Mouse (Mus musculus) myocyte (in vitro differentiated cells): ENCODE measurements around the gene Ttc28.

Experiments used
- CEBPB ChIP-seq: IDR thresholded peaks from 2 replicates; pipeline ENCODE4 v1.6.1; 2011; ENCODE audit warnings: mild to moderate bottlenecking, moderate library complexity; ENCODE audit not compliant: poor library complexity, insufficient read depth, severe bottlenecking
- E2F4 ChIP-seq: IDR thresholded peaks from one replicate; pipeline ENCODE4 v1.6.1; 2011; ENCODE audit warnings: mild to moderate bottlenecking, control low read depth, moderate library complexity; ENCODE audit not compliant: insufficient read depth
- MAX ChIP-seq: IDR thresholded peaks from one replicate; pipeline ENCODE4 v1.6.1; 2011; ENCODE audit warnings: low read depth, mild to moderate bottlenecking, control low read depth
- MYOD1 ChIP-seq, 3 experiments: IDR thresholded peaks; one replicate each; pipeline ENCODE4 v1.6.1; 2011; ENCODE audit warnings: control low read depth in 2 of 3, low read depth in 2 of 3, mild to moderate bottlenecking in 2 of 3, moderate library complexity in 1 of 3; ENCODE audit not compliant: insufficient read length in 2 of 3, control insufficient read depth in 1 of 3
- MYOG ChIP-seq, 3 experiments: IDR thresholded peaks; one replicate each; pipeline ENCODE4 v1.6.1; 2011; ENCODE audit warnings: control low read depth in 2 of 3, low read depth in 2 of 3, mild to moderate bottlenecking in 2 of 3; ENCODE audit not compliant: insufficient read length in 2 of 3, control insufficient read depth in 1 of 3, insufficient read depth in 1 of 3
- POLR2A ChIP-seq: IDR thresholded peaks from one replicate; pipeline ENCODE4 v1.6.1; 2011; ENCODE audit warnings: low read depth, mild to moderate bottlenecking, control low read depth, moderate library complexity; ENCODE audit not compliant: insufficient read length
- POLR2AphosphoS2 ChIP-seq: IDR thresholded peaks from one replicate; pipeline ENCODE4 v1.6.1; 2011; ENCODE audit warnings: low read depth, control low read depth; ENCODE audit not compliant: insufficient read length
- REST ChIP-seq: IDR thresholded peaks from one replicate; pipeline ENCODE4 v1.6.1; 2011; ENCODE audit warnings: mild to moderate bottlenecking, control low read depth, moderate library complexity; ENCODE audit not compliant: insufficient read depth, insufficient read length
- SRF ChIP-seq: IDR thresholded peaks from one replicate; pipeline ENCODE4 v1.6.1; 2011; ENCODE audit warnings: low read depth; ENCODE audit not compliant: control insufficient read depth, insufficient read length
- TCF12 ChIP-seq: IDR thresholded peaks from one replicate; pipeline ENCODE4 v1.6.1; 2011; ENCODE audit warnings: mild to moderate bottlenecking, control low read depth; ENCODE audit not compliant: poor library complexity, insufficient read depth, severe bottlenecking
- TCF3 ChIP-seq: IDR thresholded peaks from one replicate; pipeline ENCODE4 v1.6.1; 2011; ENCODE audit warnings: low read depth, control low read depth; ENCODE audit not compliant: insufficient read length
- USF1 ChIP-seq: IDR thresholded peaks from one replicate; pipeline ENCODE4 v1.6.1; 2011; ENCODE audit warnings: low read depth, mild to moderate bottlenecking, control low read depth, moderate library complexity

GRCm38 (mm10) chr5:111227850-111228249, 348.2 kb downstream of the Ttc28 start:
- TF ChIP-seq POLR2A (no peak), MAX (no peak), USF1 (no peak), TCF12 (no peak), POLR2AphosphoS2 (no peak), REST (no peak), E2F4 (no peak), SRF (no peak), MYOG (IDR thresholded peaks at IDR 0.05; ENCODE audit: control insufficient read depth in 1 of 3, insufficient read depth in 1 of 3, insufficient read length in 2 of 3, low read depth in 2 of 3) (no peak), TCF3 (no peak), CEBPB (no peak), MYOD1 (IDR thresholded peaks at IDR 0.05; ENCODE audit: control insufficient read depth in 1 of 3, insufficient read length in 2 of 3, low read depth in 2 of 3) (no peak)
